Mouse (Mus musculus) lung, adult 2 months (tissue): ENCODE measurements at regions not wholly inside any gene's neighbourhood (a gene's known extent, or its start where the extent isn't known, plus 50 kb on each side); places are given as distances from the start of the nearest gene placed in this dataset.

Source experiments
- CTCF ChIP-seq: fragments of 200-500 bp; IDR thresholded peaks from 2 replicates; pipeline ENCODE4 v1.5.1; 2011; ENCODE audit warnings: mild to moderate bottlenecking, low read length, control low read depth; ENCODE audit not compliant: insufficient read depth
- POLR2A ChIP-seq: fragments of 200-500 bp; IDR thresholded peaks from 2 replicates; pipeline ENCODE4 v1.6.1; 2011; ENCODE audit warnings: low read depth, mild to moderate bottlenecking, control low read depth, low read length, borderline replicate concordance; ENCODE audit errors: extremely low read depth

GRCm38 (mm10) chr10:95057051-95057714, 112.5 kb upstream of the Plxnc1 start:
- TF ChIP-seq CTCF, result no peak
- TF ChIP-seq POLR2A, result no peak
